Mouse (Mus musculus): Measurements from ENCODE around the gene Gm3194.
"Not testable (repeated sequence)": the region's sequence is repeated elsewhere in the genome, so short reads cannot be mapped to it uniquely, and the experiment has no call there.

The Gm3194 gene

GRCm38 (mm10) chr14:5455367-5455766, at the start of gene Gm3194:
TSS of gene Gm3194 (minus strand) at chr14:5455467.
- DNase-seq, result not testable (repeated sequence)

- DNase-seq, result not testable (repeated sequence)
Observed at GRCm38 (mm10) chr14:5501374-5501773, 46.1 kb upstream of the Gm3194 start, which contains the start of gene Gm3488. TSS of gene Gm3488 (plus strand) at chr14:5501674.

- not testable (repeated sequence) for DNase-seq
Observed at GRCm38 (mm10) chr14:5483907-5484306, 28.6 kb upstream of the Gm3194 start, which contains the start of gene Gm3187. TSS of gene Gm3187 (plus strand) at chr14:5484207.

GRCm38 (mm10) chr14:5477730-5478129, 22.5 kb upstream of the Gm3194 start, which contains the start of gene Gm8246:
TSS of gene Gm8246 (minus strand) at chr14:5477830.
- not testable (repeated sequence) for DNase-seq

GRCm38 (mm10) chr14:5460469-5460868, 5.2 kb upstream of the Gm3194 start:
- not testable (repeated sequence) for DNase-seq

GRCm38 (mm10) chr14:5388949-5389348, 66.3 kb downstream of the Gm3194 start, which contains the start of gene Gm3500:
TSS of gene Gm3500 (minus strand) at chr14:5389049.
- DNase-seq, result not testable (repeated sequence)

Data from lung, adult 18-20 months (tissue).